Mouse (Mus musculus) MEL (cell line): ENCODE results near the gene Slc35e3. TPM values are rescaled to one million over a fixed set of nuclear protein-coding genes. Genes with fewer than 3 reads are reported as not detected.

Experiments
- DNase-seq: peaks from one replicate; pipeline ENCODE4 v3.0.0; 2011; ENCODE audit warnings: low read depth, low spot score
- H3K27ac ChIP-seq: 2 replicates; pipeline ENCODE4 v1.5.1; 2012; ENCODE audit warnings: low read depth, mild to moderate bottlenecking, control low read depth, low read length, moderate library complexity; ENCODE audit not compliant: control insufficient read depth
- H3K27me3 ChIP-seq, 2 experiments: fragments of 150-350 bp in 1 of 2; sonication (generic) in 1 of 2; 2 replicates each; pipeline ENCODE4 v1.6.1; 2012; ENCODE audit warnings: low read length in 2 of 2, mild to moderate bottlenecking in 2 of 2, improper control_type of control experiment in 1 of 2, moderate library complexity in 1 of 2; ENCODE audit not compliant: insufficient read depth in 2 of 2, control insufficient read depth in 1 of 2
- H3K36me3 ChIP-seq, 2 experiments: 2 replicates each; pipeline ENCODE4 v1.6.1; 2012 to 2014; ENCODE audit warnings: low read length in 2 of 2, improper control_type of control experiment in 1 of 2, inconsistent platforms in 1 of 2, mild to moderate bottlenecking in 1 of 2; ENCODE audit not compliant: insufficient read depth in 2 of 2, control insufficient read depth in 1 of 2
- H3K4me1 ChIP-seq, 2 experiments: fragments of 150-350 bp in 1 of 2; sonication (generic) in 1 of 2; 2 replicates each; pipeline ENCODE4 v1.6.1; 2012; ENCODE audit warnings: low read length in 2 of 2, improper control_type of control experiment in 1 of 2, mild to moderate bottlenecking in 1 of 2; ENCODE audit not compliant: insufficient read depth in 2 of 2, control insufficient read depth in 1 of 2
- H3K4me3 ChIP-seq, 2 experiments: fragments of 150-350 bp in 1 of 2; sonication (generic) in 1 of 2; 2 replicates each; pipeline ENCODE4 v1.5.1; 2012; ENCODE audit warnings: low read depth in 2 of 2, low read length in 2 of 2, mild to moderate bottlenecking in 2 of 2, moderate library complexity in 2 of 2, control low read depth in 1 of 2, improper control_type of control experiment in 1 of 2; ENCODE audit not compliant: control insufficient read depth in 1 of 2, insufficient read depth in 1 of 2
- H3K79me2 ChIP-seq: 2 replicates; pipeline ENCODE4 v1.6.1; 2012; ENCODE audit warnings: mild to moderate bottlenecking, low read length, moderate library complexity; ENCODE audit not compliant: control insufficient read depth, poor library complexity, insufficient read depth
- H3K9ac ChIP-seq: 2 replicates; pipeline ENCODE4 v1.6.1; 2012; ENCODE audit warnings: low read depth, mild to moderate bottlenecking, control low read depth, low read length, moderate library complexity; ENCODE audit not compliant: control insufficient read depth, poor library complexity, severe bottlenecking
- H3K9me3 ChIP-seq: fragments of 150-350 bp; sonication (generic); replicated peaks from 2 replicates; pipeline ENCODE4 v1.6.1; 2012; ENCODE audit warnings: mild to moderate bottlenecking, low read length, improper control_type of control experiment, moderate library complexity; ENCODE audit not compliant: insufficient read depth
- CHD1 ChIP-seq: IDR thresholded peaks from 2 replicates; pipeline ENCODE4 v1.6.1; 2012; ENCODE audit warnings: low read depth, mild to moderate bottlenecking, inconsistent platforms, low read length, improper control_type of control experiment
- E2F4 ChIP-seq: IDR thresholded peaks from 2 replicates; pipeline ENCODE4 v1.6.1; 2011; ENCODE audit warnings: low read depth, low read length, improper control_type of control experiment, borderline replicate concordance
- ELF1 ChIP-seq: IDR thresholded peaks from 2 replicates; pipeline ENCODE4 v1.6.1; 2014; ENCODE audit warnings: low read depth, mild to moderate bottlenecking, inconsistent platforms, low read length, improper control_type of control experiment, moderate library complexity
- GABPA ChIP-seq: IDR thresholded peaks from 2 replicates; pipeline ENCODE4 v1.6.1; 2012; ENCODE audit warnings: low read depth, mild to moderate bottlenecking, inconsistent platforms, low read length, improper control_type of control experiment, moderate library complexity
- HCFC1 ChIP-seq: IDR thresholded peaks from 2 replicates; pipeline ENCODE4 v1.6.1; 2012; ENCODE audit warnings: low read depth, mild to moderate bottlenecking, inconsistent platforms, low read length, improper control_type of control experiment, moderate library complexity
- JUND ChIP-seq: IDR thresholded peaks from 2 replicates; pipeline ENCODE4 v1.6.1; 2011; ENCODE audit warnings: low read depth, mild to moderate bottlenecking, improper control_type of control experiment, low read length
- MAX ChIP-seq: IDR thresholded peaks from 2 replicates; pipeline ENCODE4 v1.6.1; 2011; ENCODE audit warnings: low read length, improper control_type of control experiment
- MAZ ChIP-seq: IDR thresholded peaks from 2 replicates; pipeline ENCODE4 v1.6.1; 2012; ENCODE audit warnings: low read depth, mild to moderate bottlenecking, inconsistent platforms, low read length, improper control_type of control experiment
- MXI1 ChIP-seq: IDR thresholded peaks from 2 replicates; pipeline ENCODE4 v1.6.1; 2011; ENCODE audit warnings: mild to moderate bottlenecking, low read depth, low read length, improper control_type of control experiment
- NELFE ChIP-seq: IDR thresholded peaks from 2 replicates; pipeline ENCODE4 v1.6.1; 2011; ENCODE audit warnings: low read depth, low read length, improper control_type of control experiment
- NRF1 ChIP-seq: IDR thresholded peaks from 2 replicates; pipeline ENCODE4 v1.6.1; 2014; ENCODE audit warnings: low read depth, mild to moderate bottlenecking, inconsistent platforms, low read length, improper control_type of control experiment, moderate library complexity; ENCODE audit not compliant: poor library complexity, insufficient read depth, severe bottlenecking
- POLR2A ChIP-seq, 2 experiments: IDR thresholded peaks; 2 replicates each; pipeline ENCODE4 v1.6.1; 2011 to 2012; ENCODE audit warnings: low read length in 2 of 2, mild to moderate bottlenecking in 2 of 2, control low read depth in 1 of 2, improper control_type of control experiment in 1 of 2, low read depth in 1 of 2, moderate library complexity in 1 of 2; ENCODE audit not compliant: control insufficient read depth in 1 of 2, insufficient read depth in 1 of 2, poor library complexity in 1 of 2
- POLR2AphosphoS5 ChIP-seq: IDR thresholded peaks from 2 replicates; pipeline ENCODE4 v1.6.1; 2012; ENCODE audit warnings: low read depth, borderline replicate concordance, mild to moderate bottlenecking, inconsistent platforms, low read length, moderate library complexity, mixed read lengths
- RAD21 ChIP-seq: IDR thresholded peaks from 2 replicates; pipeline ENCODE4 v1.6.1; 2011; ENCODE audit warnings: mild to moderate bottlenecking, low read depth, low read length, improper control_type of control experiment
- SMC3 ChIP-seq: IDR thresholded peaks from 2 replicates; pipeline ENCODE4 v1.6.1; 2011; ENCODE audit warnings: low read depth, low read length, improper control_type of control experiment
- TBP ChIP-seq: IDR thresholded peaks from 2 replicates; pipeline ENCODE4 v1.8.0; 2011; ENCODE audit warnings: low read depth, low read length, improper control_type of control experiment
- TCF12 ChIP-seq: IDR thresholded peaks from 2 replicates; pipeline ENCODE4 v1.6.1; 2014; ENCODE audit warnings: low read depth, mild to moderate bottlenecking, inconsistent platforms, low read length, improper control_type of control experiment, moderate library complexity
- USF1 ChIP-seq: IDR thresholded peaks from 2 replicates; pipeline ENCODE4 v1.6.1; 2014; ENCODE audit warnings: low read depth, mild to moderate bottlenecking, inconsistent platforms, low read length, improper control_type of control experiment, moderate library complexity
- USF2 ChIP-seq, 2 experiments: IDR thresholded peaks; 2 replicates each; pipeline ENCODE4 v1.6.1; 2011 to 2012; ENCODE audit warnings: improper control_type of control experiment in 2 of 2, low read length in 2 of 2, borderline replicate concordance in 1 of 2, inconsistent platforms in 1 of 2, low read depth in 1 of 2, mild to moderate bottlenecking in 1 of 2; ENCODE audit not compliant: insufficient read depth in 1 of 2
- polyA plus RNA-seq, 2 experiments: library from polyadenylated mRNA; stranded (reverse) in 1 of 2; unstranded in 1 of 2; fragments of >175 nt in 1 of 2; fragments of >200 nt in 1 of 2; gene quantifications; 2 replicates each; pipeline versions ENCODE4 v1.2.1 to v1.2.4; 2012; ENCODE audit warnings: low replicate concordance in 2 of 2, low read depth in 1 of 2; ENCODE audit not compliant: insufficient read length in 2 of 2, insufficient read depth in 1 of 2, missing spikeins in 1 of 2
- total RNA-seq: library from RNA; depleted of rRNA; stranded (reverse); fragments of 300-350 nt; gene quantifications from 2 replicates; pipeline ENCODE4 v1.2.3, GENCODE M21; 2012; rRNA removed

Slc35e3 gene
- total RNA-seq (3.0 and 3.7 TPM in 2 replicates), polyA plus RNA-seq (1 to 10 TPM in 1 of 2 experiments, not detected in 1; 7.4 TPM)

GRCm38 (mm10) chr10:117746297-117746883 lies at the start of gene Slc35e3:
Gene Slc35e3, minus strand, starts transcription at chr10:117746365.
- Histone ChIP-seq H3K4me3 (peak within 1 kb of the TSS; percentile 57 to 95), H3K27ac (peak within 1 kb of the TSS; percentile 60; the same call in 1 of the 2 replicates), H3K36me3 (peaks cover 10 to 12% of the 10 kb centered on the region in 2 experiments), H3K9me3 (no peaks in the 10 kb centered on the region), H3K9ac (peak within 1 kb of the TSS; percentile 64), H3K79me2 (peaks cover 3% of the 10 kb centered on the region; the same call in 1 of the 2 replicates), H3K27me3 (no peaks in the 10 kb centered on the region), H3K4me1 (peaks cover 0 to 3% of the 10 kb centered on the region in 2 experiments; a peak in 2 of 4 replicates)
- peak; percentile 94 for DNase-seq
- TF ChIP-seq NRF1 (peak; percentile 86), GABPA (no peak), HCFC1 (peak; percentile 69; the same call in 1 of the 2 replicates), MAZ (peak; percentile 47; the same call in 1 of the 2 replicates), TBP (peak; percentile 54), MAX (peak; percentile 89), MXI1 (peak; percentile 68), JUND (no peak), TCF12 (peak; percentile 47; the same call in 1 of the 2 replicates), POLR2A (IDR thresholded peaks at IDR 0.05; ENCODE audit: control insufficient read depth in 1 of 2, insufficient read depth in 1 of 2, low read depth in 1 of 2, low read length in 2 of 2, poor library complexity in 1 of 2) (peak in 1 of 2 experiments; percentile 68; a peak in 2 of 4 replicates), E2F4 (no peak), USF2 (IDR thresholded peaks at IDR 0.05; ENCODE audit: borderline replicate concordance in 1 of 2, insufficient read depth in 1 of 2, low read depth in 1 of 2, low read length in 2 of 2) (peak; percentile 34 to 83; a peak in 3 of 4 replicates), USF1 (peak; percentile 97)

- no peak overlapping the region for H3K9ac ChIP-seq
- H3K27me3 ChIP-seq = no peaks in the 10 kb centered on the region
- H3K36me3 ChIP-seq = peaks cover 0 to 20% of the 10 kb centered on the region in 2 experiments; a peak in 2 of 4 replicates
- TF ChIP-seq MXI1 (no peak), POLR2A (IDR thresholded peaks at IDR 0.05; ENCODE audit: control insufficient read depth in 1 of 2, insufficient read depth in 1 of 2, low read depth in 1 of 2, low read length in 2 of 2, poor library complexity in 1 of 2) (no peak), JUND (no peak), USF2 (IDR thresholded peaks at IDR 0.05; ENCODE audit: borderline replicate concordance in 1 of 2, insufficient read depth in 1 of 2, low read depth in 1 of 2, low read length in 2 of 2) (no peak), ELF1 (no peak), MAZ (no peak), POLR2AphosphoS5 (no peak), RAD21 (no peak), NRF1 (no peak), NELFE (no peak), E2F4 (no peak), SMC3 (no peak), CHD1 (no peak)
- H3K27ac ChIP-seq = no peak overlapping the region
- no peak overlapping the region for H3K4me3 ChIP-seq
- no peak for DNase-seq
- peaks cover 22% of the 10 kb centered on the region for H3K79me2 ChIP-seq
- H3K4me1 ChIP-seq = peaks cover 5 to 17% of the 10 kb centered on the region in 2 experiments
- no peaks in the 10 kb centered on the region for H3K9me3 ChIP-seq
Measured at GRCm38 (mm10) chr10:117795206-117795605, 49.0 kb upstream of the Slc35e3 start.
